Mouse (Mus musculus) retina, postnatal 1 day (tissue): ENCODE measurements at regions not wholly inside any gene's neighbourhood (a gene's known extent, or its start where the extent isn't known, plus 50 kb on each side); places are given as distances from the start of the nearest gene placed in this dataset.

Experiments used
- DNase-seq: peaks from one replicate; pipeline ENCODE4 v3.0.0-alpha.2; 2012

- DNase-seq = peak; percentile 0
These were observed 1870.4 kb downstream of the Pcdh19 start for GRCm38 (mm10) chrX:131818397-131818796.

GRCm38 (mm10) chrX:131774011-131774690 lies 1914.6 kb downstream of the Pcdh19 start:
- peak; percentile 72 for DNase-seq
